Mouse (Mus musculus) hindbrain, embryonic 11.5 days (tissue): ENCODE results near the gene Tpp2. TPM values are rescaled to one million over a fixed set of nuclear protein-coding genes. Genes with fewer than 3 reads are reported as not detected.
"Not testable (repeated sequence)": the region's sequence is repeated elsewhere in the genome, so short reads cannot be mapped to it uniquely, and the experiment has no call there.

ENCODE experiments used
- ATAC-seq: fragments of 200-750 bp; cut with Nextera tagmentation; 2 replicates; pipeline ENCODE4 v1.8.0; 2017; ENCODE audit warnings: mild to moderate bottlenecking, moderate TSS enrichment, moderate library complexity; ENCODE audit not compliant: low FRiP score
- DNase-seq: peaks from one replicate; pipeline ENCODE4 v3.0.0-alpha.2; 2015; ENCODE audit warnings: low spot score
- H3K27ac ChIP-seq: fragments of 300-500 bp; sonication (generic); 2 replicates; pipeline ENCODE4 v1.5.1; 2014; ENCODE audit warnings: mild to moderate bottlenecking, low read depth, low read length
- H3K27me3 ChIP-seq: fragments of 300-500 bp; sonication (generic); 2 replicates; pipeline ENCODE4 v1.6.1; 2014; ENCODE audit warnings: mild to moderate bottlenecking, low read length, moderate library complexity, mixed read lengths; ENCODE audit not compliant: control insufficient read depth, insufficient read depth
- H3K36me3 ChIP-seq: fragments of 300-500 bp; sonication (generic); 2 replicates; pipeline ENCODE4 v1.6.1; 2014; ENCODE audit warnings: mild to moderate bottlenecking, low read length, moderate library complexity, mixed read lengths; ENCODE audit not compliant: control insufficient read depth, insufficient read depth
- H3K4me1 ChIP-seq: fragments of 300-500 bp; sonication (generic); replicated peaks from 2 replicates; pipeline ENCODE4 v1.6.1; 2014; ENCODE audit warnings: low read length, mixed read lengths; ENCODE audit not compliant: control insufficient read depth, insufficient read depth
- H3K4me2 ChIP-seq: fragments of 300-500 bp; sonication (generic); replicated peaks from 2 replicates; pipeline ENCODE4 v1.6.1; 2014; ENCODE audit warnings: mild to moderate bottlenecking, low read depth, low read length
- H3K4me3 ChIP-seq: fragments of 300-500 bp; sonication (generic); 2 replicates; pipeline ENCODE4 v1.5.1; 2014; ENCODE audit warnings: low read depth, low read length
- H3K9ac ChIP-seq: fragments of 300-500 bp; sonication (generic); 2 replicates; pipeline ENCODE4 v1.6.1; 2014; ENCODE audit warnings: low read depth, low read length
- H3K9me3 ChIP-seq: fragments of 300-500 bp; sonication (generic); 2 replicates; pipeline ENCODE4 v1.6.1; 2016; ENCODE audit warnings: low read length; ENCODE audit not compliant: control insufficient read depth
- WGBS: fragments of 180-500 bp; shearing (Covaris S2); extraction: QIAGEN DNeasy Blood & Tissue Kit; methylation state at CpG from one replicate; pipeline ENCODE4 v1.1.7; 2014; 5-methylcytosine and 5-hydroxymethylcytosine counted together
- polyA plus RNA-seq: library from polyadenylated mRNA; unstranded; fragments of >200 nt; fragmentation: Nextera tagmentation; extraction: Ambion mirVana; gene quantifications from 2 replicates; pipeline ENCODE4 v1.2.1, GENCODE M21; 2014

The Tpp2 gene
- polyA plus RNA-seq, 1 experiment from 2014 or later, result 68.2 TPM

DNA sequence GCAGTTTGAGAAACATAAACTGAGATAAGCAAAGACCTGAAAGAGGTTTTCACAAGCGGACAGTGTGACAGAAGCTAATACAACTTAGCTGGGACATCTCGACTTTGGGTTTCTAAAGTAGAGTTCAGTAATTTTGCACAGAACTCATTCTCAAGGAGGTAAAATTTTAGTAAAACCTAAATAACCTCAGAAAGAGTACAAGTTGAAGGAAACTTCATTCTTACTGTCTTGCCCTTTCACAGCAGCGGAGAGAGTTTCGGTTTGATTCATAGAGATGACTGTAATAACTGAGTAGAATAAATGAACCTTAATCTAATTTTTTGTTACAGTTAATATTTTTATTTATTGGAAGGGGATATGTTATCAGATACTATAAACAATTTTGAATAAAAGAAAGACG is 99.5 kb downstream of the Tpp2 start:
- DNase-seq, result no peak
- Histone ChIP-seq H3K4me2 (no peak overlapping the region), H3K9ac (no peak overlapping the region), H3K4me3 (no peak overlapping the region), H3K9me3 (no peaks in the 10 kb centered on the region), H3K27ac (no peak overlapping the region), H3K36me3 (no peaks in the 10 kb centered on the region), H3K4me1 (no peaks in the 10 kb centered on the region), H3K27me3 (no peaks in the 10 kb centered on the region)
- 94% methylated on average over 5 of the region's 5 CpGs for WGBS
- ATAC-seq, result no peak

DNA sequence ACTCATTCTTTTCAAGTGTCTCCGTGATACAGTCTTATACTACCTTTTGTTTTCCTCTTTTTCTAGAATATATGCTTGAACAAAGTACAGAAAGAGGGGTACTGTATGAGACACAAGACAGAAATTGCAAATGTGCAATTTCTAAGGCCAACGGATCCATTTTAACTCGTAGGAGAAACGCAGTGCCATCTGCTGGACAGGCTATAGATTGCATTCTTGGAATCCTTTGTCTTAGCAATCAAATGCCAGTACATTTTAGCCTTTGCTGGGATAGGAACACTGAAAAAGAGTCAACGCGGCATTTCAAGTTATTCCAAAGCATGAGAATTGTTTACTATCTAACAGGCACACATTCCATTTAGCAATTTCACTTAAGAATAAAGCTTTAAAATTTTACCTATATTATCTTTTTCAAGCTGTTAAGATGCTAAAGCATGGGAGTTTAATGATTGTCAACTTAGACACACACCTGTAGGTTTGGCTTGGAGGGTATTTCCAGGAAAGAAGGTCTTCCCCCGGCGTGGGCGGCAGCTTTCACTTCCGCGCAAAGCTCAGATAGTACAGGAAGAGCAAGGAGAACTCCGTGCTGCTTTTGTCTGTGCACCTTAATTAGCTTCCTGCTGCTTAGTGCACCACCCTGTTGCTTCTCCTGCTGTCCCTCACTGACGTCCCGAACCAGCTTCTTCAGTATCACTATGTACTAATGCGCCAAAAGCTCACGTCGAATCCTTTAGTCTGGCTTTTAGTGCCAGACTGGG is 108.5 kb downstream of the Tpp2 start:
- H3K4me2 ChIP-seq, result peak overlapping the region; percentile 50
- peak overlapping the region; percentile 61 for H3K9ac ChIP-seq
- H3K9me3 ChIP-seq, result no peaks in the 10 kb centered on the region
- H3K4me1 ChIP-seq, result no peaks in the 10 kb centered on the region
- DNase-seq, result peak; percentile 80
- H3K27me3 ChIP-seq, result no peaks in the 10 kb centered on the region
- ATAC-seq, result peak; percentile 78
- 3% methylated on average over 17 of the region's 17 CpGs for WGBS
- H3K27ac ChIP-seq, result no peak overlapping the region
- H3K4me3 ChIP-seq, result peak overlapping the region; percentile 33
- H3K36me3 ChIP-seq, result no peaks in the 10 kb centered on the region

DNA sequence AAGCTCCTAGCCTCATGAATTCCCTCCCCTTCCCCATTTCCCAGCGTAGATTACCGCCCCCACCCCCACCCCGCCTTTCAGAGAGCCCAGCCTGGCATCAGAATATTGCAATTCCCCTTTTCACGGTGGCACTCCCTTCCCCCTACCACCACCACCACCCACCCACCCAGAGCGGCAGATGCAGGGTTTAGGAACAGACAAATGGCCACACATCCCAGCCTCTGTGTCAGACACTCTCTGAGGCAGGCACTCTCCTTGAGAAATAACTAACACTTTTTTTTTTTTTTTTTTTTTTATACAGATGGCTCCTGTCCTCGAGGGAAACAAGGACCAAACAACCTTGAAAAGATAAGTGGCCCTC is 109.1 kb downstream of the Tpp2 start:
- peak; percentile 75; the same call in 1 of the 2 replicates for ATAC-seq
- 0% methylated on average over 6 of the region's 6 CpGs for WGBS
- H3K27me3 ChIP-seq, result no peaks in the 10 kb centered on the region
- H3K27ac ChIP-seq, result no peak overlapping the region
- H3K4me1 ChIP-seq, result no peaks in the 10 kb centered on the region
- peak overlapping the region; percentile 33 for H3K4me3 ChIP-seq
- H3K4me2 ChIP-seq, result peak overlapping the region; percentile 50
- H3K9ac ChIP-seq, result peak overlapping the region; percentile 61
- H3K9me3 ChIP-seq, result no peaks in the 10 kb centered on the region
- no peak for DNase-seq
- H3K36me3 ChIP-seq, result no peaks in the 10 kb centered on the region

DNA sequence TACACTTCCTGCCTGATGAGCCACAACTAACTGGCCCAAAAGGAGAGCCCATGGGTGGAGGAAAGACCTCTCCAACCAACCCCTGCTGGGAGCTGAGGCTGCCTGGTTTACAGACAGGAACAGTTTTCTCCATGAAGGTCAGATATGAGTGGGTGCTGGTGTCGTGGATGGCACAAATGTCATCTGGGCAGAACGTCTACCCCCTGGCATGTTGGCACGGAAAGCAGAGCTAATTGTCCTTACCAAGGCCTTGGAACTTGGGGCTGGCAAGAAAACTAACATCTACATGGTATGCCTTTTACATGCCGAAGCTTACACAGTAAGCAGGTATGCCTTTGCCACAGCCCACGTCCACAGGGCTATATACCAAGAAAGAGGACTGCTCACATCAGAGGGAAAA is 112.2 kb downstream of the Tpp2 start:
- H3K9me3 ChIP-seq, H3K27ac ChIP-seq, H3K27me3 ChIP-seq, H3K4me3 ChIP-seq, ATAC-seq, H3K36me3 ChIP-seq, H3K4me2 ChIP-seq, H3K4me1 ChIP-seq, DNase-seq, H3K9ac ChIP-seq: not testable (repeated sequence)
- WGBS, result 89% methylated on average over 5 of the region's 5 CpGs

DNA sequence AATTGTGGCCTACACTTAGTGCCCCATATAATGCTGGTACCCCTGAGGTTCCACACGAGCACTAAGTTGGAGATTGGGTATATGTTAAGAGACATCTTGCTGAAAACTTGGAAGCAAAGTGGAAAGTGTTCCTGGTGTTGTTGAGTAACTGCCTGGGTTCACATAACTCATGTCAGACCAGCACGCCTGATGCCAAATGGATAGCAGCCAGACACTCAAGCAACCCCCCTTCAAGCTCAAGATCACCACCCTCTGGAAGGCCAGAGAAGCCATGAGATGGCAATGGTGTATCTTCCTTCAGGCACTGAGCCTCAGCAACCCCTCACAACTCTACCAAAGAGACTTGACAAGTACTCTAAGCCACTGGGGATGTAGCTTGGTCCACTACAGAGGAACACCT is 113.1 kb downstream of the Tpp2 start:
- no peak for ATAC-seq
- WGBS, result 89% methylated on average over 2 of the region's 2 CpGs
- H3K27ac ChIP-seq, result no peak overlapping the region

More for the DNA sequence above, 113.1 kb downstream of the Tpp2 start:
- H3K4me1 ChIP-seq, result no peaks in the 10 kb centered on the region
- no peaks in the 10 kb centered on the region for H3K36me3 ChIP-seq
- no peaks in the 10 kb centered on the region for H3K27me3 ChIP-seq
- H3K4me3 ChIP-seq, result no peak overlapping the region
- no peak overlapping the region for H3K4me2 ChIP-seq
- DNase-seq, result no peak
- no peak overlapping the region for H3K9ac ChIP-seq
- H3K9me3 ChIP-seq, result no peaks in the 10 kb centered on the region

Other genes with a start within 250 kb of the Tpp2 start
- 5.7 and 6.3 TPM in 2 replicates for gene 1500015O10Rik, start 203.0 kb upstream of the Tpp2 start, polyA plus RNA-seq
- 17.6 and 21.7 TPM in 2 replicates for gene Uxs1, start 105.8 kb upstream of the Tpp2 start, polyA plus RNA-seq
- 0.67 and 0.79 TPM in 2 replicates for gene Mettl21c, start 86.4 kb downstream of the Tpp2 start, polyA plus RNA-seq
- gene Gm8251, start 128.3 kb downstream of the Tpp2 start, polyA plus RNA-seq, result 0.12 and 0.20 TPM in 2 replicates
- 101 and 102 TPM in 2 replicates for gene Tex30, start 168.8 kb downstream of the Tpp2 start, polyA plus RNA-seq
- gene Kdelc1, start 185.2 kb downstream of the Tpp2 start, polyA plus RNA-seq, result 56.9 and 59.9 TPM in 2 replicates
- gene Bivm, start 185.3 kb downstream of the Tpp2 start, polyA plus RNA-seq, result 25.0 and 34.4 TPM in 2 replicates
- gene Ercc5, start 214.1 kb downstream of the Tpp2 start, polyA plus RNA-seq, result 38.9 and 47.6 TPM in 2 replicates